Mouse (Mus musculus): ENCODE data around the gene Suclg2. TPM values are rescaled to one million over a fixed set of nuclear protein-coding genes. Genes with fewer than 3 reads are reported as not detected.

Suclg2 gene
- polyA plus RNA-seq, 1 experiment from 2014 or later, result 67.7 TPM

- Histone ChIP-seq H3K4me2 (ENCODE audit: low read depth, low read length) (peak overlapping the region; percentile 90), H3K9ac (ENCODE audit: low read length) (peak overlapping the region; percentile 96), H3K36me3 (ENCODE audit: control insufficient read depth, insufficient read depth, low read length) (no peaks in the 10 kb centered on the region), H3K9me3 (ENCODE audit: control insufficient read depth, low read length) (no peaks in the 10 kb centered on the region), H3K4me3 (ENCODE audit: low read length) (peak overlapping the region; percentile 87), H3K4me1 (replicated peaks; ENCODE audit: control insufficient read depth, insufficient read depth, low read length) (peaks cover 3% of the 10 kb centered on the region), H3K27me3 (ENCODE audit: control insufficient read depth, insufficient read depth, low read depth, low read length) (no peaks in the 10 kb centered on the region), H3K27ac (ENCODE audit: low read length) (no peak overlapping the region)
- peak; percentile 64 for ATAC-seq (ENCODE audit: low read depth)
- no CpG with 5 or more reads among the region's 1 CpGs for WGBS
Measured at GRCm38 (mm10) chr6:95718969-95719333, 351 bp upstream of the Suclg2 start.

- Histone ChIP-seq H3K27me3 (ENCODE audit: control insufficient read depth, insufficient read depth, low read depth, low read length) (no peaks in the 10 kb centered on the region), H3K4me3 (ENCODE audit: low read length) (no peak overlapping the region), H3K27ac (ENCODE audit: low read length) (no peak overlapping the region), H3K9me3 (ENCODE audit: control insufficient read depth, low read length) (no peaks in the 10 kb centered on the region), H3K9ac (ENCODE audit: low read length) (no peak overlapping the region), H3K4me2 (ENCODE audit: low read depth, low read length) (no peak overlapping the region), H3K4me1 (replicated peaks; ENCODE audit: control insufficient read depth, insufficient read depth, low read length) (peaks cover 8% of the 10 kb centered on the region), H3K36me3 (ENCODE audit: control insufficient read depth, insufficient read depth, low read length) (no peaks in the 10 kb centered on the region)
- 76% methylated on average over 3 of the region's 3 CpGs for WGBS
- ATAC-seq (ENCODE audit: low read depth), result no peak
Measured at GRCm38 (mm10) chr6:95717071-95717470, 1.5 kb downstream of the Suclg2 start.

GRCm38 (mm10) chr6:95716476-95716875 lies 2.1 kb downstream of the Suclg2 start:
- no peak for ATAC-seq (ENCODE audit: low read depth)
- Histone ChIP-seq H3K4me1 (replicated peaks; ENCODE audit: control insufficient read depth, insufficient read depth, low read length) (peaks cover 8% of the 10 kb centered on the region), H3K9ac (ENCODE audit: low read length) (no peak overlapping the region), H3K27ac (ENCODE audit: low read length) (no peak overlapping the region), H3K36me3 (ENCODE audit: control insufficient read depth, insufficient read depth, low read length) (no peaks in the 10 kb centered on the region), H3K4me2 (ENCODE audit: low read depth, low read length) (no peak overlapping the region), H3K9me3 (ENCODE audit: control insufficient read depth, low read length) (no peaks in the 10 kb centered on the region), H3K27me3 (ENCODE audit: control insufficient read depth, insufficient read depth, low read depth, low read length) (no peaks in the 10 kb centered on the region), H3K4me3 (ENCODE audit: low read length) (no peak overlapping the region)
- WGBS, result 92% methylated on average over 5 of the region's 5 CpGs

GRCm38 (mm10) chr6:95713245-95713644 lies 5.4 kb downstream of the Suclg2 start:
- Histone ChIP-seq H3K9me3 (ENCODE audit: control insufficient read depth, low read length) (no peaks in the 10 kb centered on the region), H3K4me1 (replicated peaks; ENCODE audit: control insufficient read depth, insufficient read depth, low read length) (peaks cover 4% of the 10 kb centered on the region; the same call in 1 of the 2 replicates), H3K4me2 (ENCODE audit: low read depth, low read length) (no peak overlapping the region), H3K36me3 (ENCODE audit: control insufficient read depth, insufficient read depth, low read length) (no peaks in the 10 kb centered on the region), H3K9ac (ENCODE audit: low read length) (no peak overlapping the region), H3K27ac (ENCODE audit: low read length) (no peak overlapping the region), H3K27me3 (ENCODE audit: control insufficient read depth, insufficient read depth, low read depth, low read length) (no peaks in the 10 kb centered on the region), H3K4me3 (ENCODE audit: low read length) (no peak overlapping the region)
- WGBS, result 25% methylated on average over 5 of the region's 5 CpGs
- ATAC-seq (ENCODE audit: low read depth), result no peak

GRCm38 (mm10) chr6:95712081-95712480 lies 6.5 kb downstream of the Suclg2 start:
- Histone ChIP-seq H3K27me3 (ENCODE audit: control insufficient read depth, insufficient read depth, low read depth, low read length) (no peaks in the 10 kb centered on the region), H3K9me3 (ENCODE audit: control insufficient read depth, low read length) (no peaks in the 10 kb centered on the region), H3K4me1 (replicated peaks; ENCODE audit: control insufficient read depth, insufficient read depth, low read length) (peaks cover 4% of the 10 kb centered on the region; the same call in 1 of the 2 replicates), H3K4me3 (ENCODE audit: low read length) (no peak overlapping the region), H3K9ac (ENCODE audit: low read length) (no peak overlapping the region), H3K27ac (ENCODE audit: low read length) (no peak overlapping the region), H3K4me2 (ENCODE audit: low read depth, low read length) (no peak overlapping the region), H3K36me3 (ENCODE audit: control insufficient read depth, insufficient read depth, low read length) (no peaks in the 10 kb centered on the region)
- 62% methylated on average over 4 of the region's 4 CpGs for WGBS
- no peak for ATAC-seq (ENCODE audit: low read depth)

GRCm38 (mm10) chr6:95711671-95712070 lies 6.9 kb downstream of the Suclg2 start:
- 73% methylated on average over 3 of the region's 3 CpGs for WGBS
- no peak for ATAC-seq (ENCODE audit: low read depth)
- H3K27me3 ChIP-seq (ENCODE audit: control insufficient read depth, insufficient read depth, low read depth, low read length), result no peaks in the 10 kb centered on the region
- H3K9me3 ChIP-seq (ENCODE audit: control insufficient read depth, low read length), result no peaks in the 10 kb centered on the region
- peaks cover 4% of the 10 kb centered on the region; the same call in 1 of the 2 replicates for H3K4me1 ChIP-seq (replicated peaks; ENCODE audit: control insufficient read depth, insufficient read depth, low read length)
- no peak overlapping the region for H3K27ac ChIP-seq (ENCODE audit: low read length)
- H3K4me2 ChIP-seq (ENCODE audit: low read depth, low read length), result no peak overlapping the region
- H3K9ac ChIP-seq (ENCODE audit: low read length), result no peak overlapping the region
- no peak overlapping the region for H3K4me3 ChIP-seq (ENCODE audit: low read length)
- H3K36me3 ChIP-seq (ENCODE audit: control insufficient read depth, insufficient read depth, low read length), result no peaks in the 10 kb centered on the region

GRCm38 (mm10) chr6:95710886-95711285 lies 7.7 kb downstream of the Suclg2 start:
- H3K9ac ChIP-seq (ENCODE audit: low read length), result no peak overlapping the region
- WGBS, result 82% methylated on average over 6 of the region's 6 CpGs
- no peak overlapping the region for H3K4me2 ChIP-seq (ENCODE audit: low read depth, low read length)
- no peak overlapping the region for H3K4me3 ChIP-seq (ENCODE audit: low read length)
- H3K4me1 ChIP-seq (replicated peaks; ENCODE audit: control insufficient read depth, insufficient read depth, low read length), result peaks cover 4% of the 10 kb centered on the region; the same call in 1 of the 2 replicates
- no peak overlapping the region for H3K27ac ChIP-seq (ENCODE audit: low read length)
- H3K36me3 ChIP-seq (ENCODE audit: control insufficient read depth, insufficient read depth, low read length), result no peaks in the 10 kb centered on the region
- no peaks in the 10 kb centered on the region for H3K9me3 ChIP-seq (ENCODE audit: control insufficient read depth, low read length)
- no peak for ATAC-seq (ENCODE audit: low read depth)
- no peaks in the 10 kb centered on the region for H3K27me3 ChIP-seq (ENCODE audit: control insufficient read depth, insufficient read depth, low read depth, low read length)

GRCm38 (mm10) chr6:95709531-95709930 lies 9.1 kb downstream of the Suclg2 start:
- Histone ChIP-seq H3K4me1 (replicated peaks; ENCODE audit: control insufficient read depth, insufficient read depth, low read length) (peaks cover 4% of the 10 kb centered on the region; the same call in 1 of the 2 replicates), H3K4me2 (ENCODE audit: low read depth, low read length) (no peak overlapping the region), H3K27ac (ENCODE audit: low read length) (no peak overlapping the region), H3K36me3 (ENCODE audit: control insufficient read depth, insufficient read depth, low read length) (no peaks in the 10 kb centered on the region), H3K4me3 (ENCODE audit: low read length) (no peak overlapping the region), H3K27me3 (ENCODE audit: control insufficient read depth, insufficient read depth, low read depth, low read length) (no peaks in the 10 kb centered on the region), H3K9me3 (ENCODE audit: control insufficient read depth, low read length) (no peaks in the 10 kb centered on the region), H3K9ac (ENCODE audit: low read length) (no peak overlapping the region)
- no peak for ATAC-seq (ENCODE audit: low read depth)
- WGBS, result 32% methylated on average over 4 of the region's 4 CpGs

GRCm38 (mm10) chr6:95709106-95709505 lies 9.5 kb downstream of the Suclg2 start:
- peaks cover 4% of the 10 kb centered on the region; the same call in 1 of the 2 replicates for H3K4me1 ChIP-seq (replicated peaks; ENCODE audit: control insufficient read depth, insufficient read depth, low read length)
- H3K27ac ChIP-seq (ENCODE audit: low read length), result no peak overlapping the region
- H3K36me3 ChIP-seq (ENCODE audit: control insufficient read depth, insufficient read depth, low read length), result no peaks in the 10 kb centered on the region
- no peak for ATAC-seq (ENCODE audit: low read depth)
- H3K9me3 ChIP-seq (ENCODE audit: control insufficient read depth, low read length), result no peaks in the 10 kb centered on the region
- no peak overlapping the region for H3K4me2 ChIP-seq (ENCODE audit: low read depth, low read length)
- H3K4me3 ChIP-seq (ENCODE audit: low read length), result no peak overlapping the region
- H3K27me3 ChIP-seq (ENCODE audit: control insufficient read depth, insufficient read depth, low read depth, low read length), result no peaks in the 10 kb centered on the region
- H3K9ac ChIP-seq (ENCODE audit: low read length), result no peak overlapping the region
- WGBS, result 69% methylated on average over 5 of the region's 5 CpGs

GRCm38 (mm10) chr6:95704626-95705025 lies 14.0 kb downstream of the Suclg2 start:
- H3K27ac ChIP-seq (ENCODE audit: low read length), result no peak overlapping the region
- H3K9ac ChIP-seq (ENCODE audit: low read length), result no peak overlapping the region
- H3K4me2 ChIP-seq (ENCODE audit: low read depth, low read length), result no peak overlapping the region
- H3K36me3 ChIP-seq (ENCODE audit: control insufficient read depth, insufficient read depth, low read length), result no peaks in the 10 kb centered on the region
- no peak overlapping the region for H3K4me3 ChIP-seq (ENCODE audit: low read length)
- ATAC-seq (ENCODE audit: low read depth), result no peak
- 68% methylated on average over 4 of the region's 4 CpGs for WGBS
- H3K27me3 ChIP-seq (ENCODE audit: control insufficient read depth, insufficient read depth, low read depth, low read length), result no peaks in the 10 kb centered on the region
- peaks cover 8% of the 10 kb centered on the region for H3K4me1 ChIP-seq (replicated peaks; ENCODE audit: control insufficient read depth, insufficient read depth, low read length)
- no peaks in the 10 kb centered on the region for H3K9me3 ChIP-seq (ENCODE audit: control insufficient read depth, low read length)
